Mouse (Mus musculus): ENCODE data around the gene 1700061G19Rik. TPM values are rescaled to one million over a fixed set of nuclear protein-coding genes. Genes with fewer than 3 reads are reported as not detected.

1700061G19Rik gene
- polyA plus RNA-seq, 1 experiment = 8.0 TPM

DNA sequence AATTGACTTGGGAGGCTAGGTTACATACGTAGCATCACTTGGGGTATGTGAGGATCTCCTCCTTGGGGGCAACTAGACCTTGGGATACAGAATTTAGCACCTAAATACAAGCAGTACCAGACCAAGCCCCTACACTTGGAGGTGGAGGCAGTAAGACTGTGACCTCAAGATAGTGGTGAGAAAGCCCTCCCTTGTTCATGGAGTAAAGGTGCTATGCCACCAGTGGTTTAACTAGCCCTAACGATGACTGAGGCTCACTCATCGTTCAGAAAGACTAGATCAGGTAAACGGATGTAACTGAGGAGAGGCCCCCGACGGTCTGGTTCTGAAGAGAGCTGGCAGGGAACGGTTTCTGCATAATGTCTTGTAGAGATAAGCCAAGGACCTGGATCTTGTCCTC, 61.5 kb downstream of the 1700061G19Rik start:
- TF ChIP-seq CTCF (IDR thresholded peaks at IDR 0.05; ENCODE audit: low read depth, low read length) (no peak), POLR2A (IDR thresholded peaks at IDR 0.05; ENCODE audit: insufficient read depth, low read length) (no peak), EP300 (IDR thresholded peaks at IDR 0.05; ENCODE audit: insufficient read depth, low read depth, low read length) (no peak)
- Histone ChIP-seq H3K27me3 (ENCODE audit: control insufficient read depth, insufficient read depth, low read length, poor library complexity, severe bottlenecking) (no peaks in the 10 kb centered on the region), H3K4me1 (ENCODE audit: control insufficient read depth, insufficient read depth, low read length) (peaks cover 3% of the 10 kb centered on the region)

More for the DNA sequence above, 61.5 kb downstream of the 1700061G19Rik start:
- H3K36me3 ChIP-seq (ENCODE audit: control insufficient read depth, insufficient read depth, low read length, poor library complexity, severe bottlenecking) = no peaks in the 10 kb centered on the region
- H3K9me3 ChIP-seq (replicated peaks; ENCODE audit: control insufficient read depth, insufficient read depth, low read length, poor library complexity, severe bottlenecking) = no peaks in the 10 kb centered on the region
- no peak overlapping the region for H3K27ac ChIP-seq (ENCODE audit: insufficient read depth, low read length)
- no peak overlapping the region for H3K9ac ChIP-seq (ENCODE audit: low read depth, poor library complexity, severe bottlenecking)
- H3K4me3 ChIP-seq (ENCODE audit: low read depth, low read length) = no peak overlapping the region

Other genes starting within 250 kb of the 1700061G19Rik start
- 60.3 and 62.1 TPM in 2 replicates for gene Lonp1, start 248.6 kb upstream of the 1700061G19Rik start, polyA plus RNA-seq (2011; ENCODE audit: insufficient read depth, insufficient read length, low read depth, missing spikeins)
- gene Catsperd, start 247.3 kb upstream of the 1700061G19Rik start, polyA plus RNA-seq (2011; ENCODE audit: insufficient read depth, insufficient read length, low read depth, missing spikeins) = 2.4 and 3.7 TPM in 2 replicates
- 72.6 and 75.6 TPM in 2 replicates for gene Ranbp3, start 202.2 kb upstream of the 1700061G19Rik start, polyA plus RNA-seq (2011; ENCODE audit: insufficient read depth, insufficient read length, low read depth, missing spikeins)
- gene Ndufa11, start 157.7 kb upstream of the 1700061G19Rik start, polyA plus RNA-seq (2011; ENCODE audit: insufficient read depth, insufficient read length, low read depth, missing spikeins) = 152 and 177 TPM in 2 replicates
- 23.2 and 24.2 TPM in 2 replicates for gene Vmac, start 157.5 kb upstream of the 1700061G19Rik start, polyA plus RNA-seq (2011; ENCODE audit: insufficient read depth, insufficient read length, low read depth, missing spikeins)
- gene Nrtn, start 117.9 kb upstream of the 1700061G19Rik start, polyA plus RNA-seq (2011; ENCODE audit: insufficient read depth, insufficient read length, low read depth, missing spikeins) = 8.1 and 10.8 TPM in 2 replicates
- gene Dus3l, start 110.7 kb upstream of the 1700061G19Rik start, polyA plus RNA-seq (2011; ENCODE audit: insufficient read depth, insufficient read length, low read depth, missing spikeins) = 18.4 and 18.9 TPM in 2 replicates
- not detected in 2 replicates for gene Prr22, start 105.2 kb upstream of the 1700061G19Rik start, polyA plus RNA-seq (2011; ENCODE audit: insufficient read depth, insufficient read length, low read depth, missing spikeins)
- 27.5 and 30.5 TPM in 2 replicates for gene Rfx2, start 44.5 kb upstream of the 1700061G19Rik start, polyA plus RNA-seq (2011; ENCODE audit: insufficient read depth, insufficient read length, low read depth, missing spikeins)
- 0.46 and 0.68 TPM in 2 replicates for gene Acsbg2, start 1.0 kb upstream of the 1700061G19Rik start, polyA plus RNA-seq (2011; ENCODE audit: insufficient read depth, insufficient read length, low read depth, missing spikeins)
- 20.7 and 21.9 TPM in 2 replicates for gene Mllt1, start 59.9 kb downstream of the 1700061G19Rik start, polyA plus RNA-seq (2011; ENCODE audit: insufficient read depth, insufficient read length, low read depth, missing spikeins)
- 0.37 and 0.49 TPM in 2 replicates for gene Acer1, start 106.6 kb downstream of the 1700061G19Rik start, polyA plus RNA-seq (2011; ENCODE audit: insufficient read depth, insufficient read length, low read depth, missing spikeins)
- 47.7 and 59.9 TPM in 2 replicates for gene Clpp, start 114.8 kb downstream of the 1700061G19Rik start, polyA plus RNA-seq (2011; ENCODE audit: insufficient read depth, insufficient read length, low read depth, missing spikeins)
- 16.0 and 21.3 TPM in 2 replicates for gene Alkbh7, start 121.9 kb downstream of the 1700061G19Rik start, polyA plus RNA-seq (2011; ENCODE audit: insufficient read depth, insufficient read length, low read depth, missing spikeins)
- not detected in 2 replicates for gene Pspn, start 124.5 kb downstream of the 1700061G19Rik start, polyA plus RNA-seq (2011; ENCODE audit: insufficient read depth, insufficient read length, low read depth, missing spikeins)
- gene Gtf2f1, start 135.8 kb downstream of the 1700061G19Rik start, polyA plus RNA-seq (2011; ENCODE audit: insufficient read depth, insufficient read length, low read depth, missing spikeins) = 70.2 and 74.1 TPM in 2 replicates
- gene Gm17949, start 136.0 kb downstream of the 1700061G19Rik start, polyA plus RNA-seq (2011; ENCODE audit: insufficient read depth, insufficient read length, low read depth, missing spikeins) = 0.56 TPM in 1 of 2 replicates, not detected in the other
- 166 and 176 TPM in 2 replicates for gene Khsrp, start 156.0 kb downstream of the 1700061G19Rik start, polyA plus RNA-seq (2011; ENCODE audit: insufficient read depth, insufficient read length, low read depth, missing spikeins)
- not detected in 2 replicates for gene Slc25a41, start 166.2 kb downstream of the 1700061G19Rik start, polyA plus RNA-seq (2011; ENCODE audit: insufficient read depth, insufficient read length, low read depth, missing spikeins)
- gene Crb3, start 183.6 kb downstream of the 1700061G19Rik start, polyA plus RNA-seq (2011; ENCODE audit: insufficient read depth, insufficient read length, low read depth, missing spikeins) = 53.5 and 57.7 TPM in 2 replicates
- gene Slc25a23, start 184.4 kb downstream of the 1700061G19Rik start, polyA plus RNA-seq (2011; ENCODE audit: insufficient read depth, insufficient read length, low read depth, missing spikeins) = 24.2 and 24.5 TPM in 2 replicates
- 6.6 and 8.9 TPM in 2 replicates for gene Dennd1c, start 203.0 kb downstream of the 1700061G19Rik start, polyA plus RNA-seq (2011; ENCODE audit: insufficient read depth, insufficient read length, low read depth, missing spikeins)
- gene Tubb4a, start 212.3 kb downstream of the 1700061G19Rik start, polyA plus RNA-seq (2011; ENCODE audit: insufficient read depth, insufficient read length, low read depth, missing spikeins) = 5.8 and 12.6 TPM in 2 replicates
- 8.1 and 9.1 TPM in 2 replicates for gene Tnfsf9, start 229.8 kb downstream of the 1700061G19Rik start, polyA plus RNA-seq (2011; ENCODE audit: insufficient read depth, insufficient read length, low read depth, missing spikeins)